Mouse (Mus musculus) frontal cortex, postnatal 36 days (tissue): ENCODE measurements around the gene Fmo4.
A peak's percentile ranks its signal among the peaks of the same experiment; 100 is the strongest.

Experiments used
- DNase-seq, 2 experiments: peaks; one replicate each; pipeline ENCODE4 v3.0.0; 2022; ENCODE audit warnings: low spot score in 2 of 2

Fmo4 gene

GRCm38 (mm10) chr1:162813836-162814156, at the start of gene Fmo4:
Fmo4 (minus strand) TSS chr1:162813972.
- DNase-seq = peak in 1 of 2 experiments; percentile 21

GRCm38 (mm10) chr1:162862328-162862727, 48.6 kb upstream of the Fmo4 start:
- DNase-seq = no peak

DNA sequence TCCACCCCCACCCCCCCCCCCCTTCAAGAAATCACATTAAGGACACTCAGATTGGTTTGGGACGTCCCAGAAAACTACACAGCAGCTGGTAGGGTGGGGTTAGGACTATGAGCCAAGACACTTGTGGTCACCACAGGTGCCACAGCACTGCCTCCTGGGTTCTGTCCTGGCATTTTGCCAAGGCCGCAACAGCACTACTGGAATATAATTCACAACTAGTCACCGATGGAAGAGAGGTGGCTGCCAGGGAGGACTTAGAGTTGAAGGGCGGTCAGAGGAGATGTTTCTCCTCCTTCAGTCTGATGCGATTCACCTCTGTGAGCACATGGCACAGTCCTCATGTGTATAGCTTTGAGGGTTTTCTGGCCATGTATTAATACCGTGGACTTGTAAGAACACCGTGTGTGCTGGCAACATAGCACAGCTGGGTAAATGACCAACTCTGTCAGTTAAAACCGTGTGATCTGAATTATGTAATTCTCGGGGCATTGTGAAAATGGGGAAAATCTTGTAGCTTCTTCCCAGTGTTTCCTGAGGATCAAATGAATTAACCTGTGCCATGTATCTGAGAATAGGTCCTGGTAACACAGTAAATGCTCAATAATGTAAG, 46.3 kb upstream of the Fmo4 start:
- DNase-seq = no peak

GRCm38 (mm10) chr1:162859545-162859976, 45.8 kb upstream of the Fmo4 start:
- no peak for DNase-seq

DNA sequence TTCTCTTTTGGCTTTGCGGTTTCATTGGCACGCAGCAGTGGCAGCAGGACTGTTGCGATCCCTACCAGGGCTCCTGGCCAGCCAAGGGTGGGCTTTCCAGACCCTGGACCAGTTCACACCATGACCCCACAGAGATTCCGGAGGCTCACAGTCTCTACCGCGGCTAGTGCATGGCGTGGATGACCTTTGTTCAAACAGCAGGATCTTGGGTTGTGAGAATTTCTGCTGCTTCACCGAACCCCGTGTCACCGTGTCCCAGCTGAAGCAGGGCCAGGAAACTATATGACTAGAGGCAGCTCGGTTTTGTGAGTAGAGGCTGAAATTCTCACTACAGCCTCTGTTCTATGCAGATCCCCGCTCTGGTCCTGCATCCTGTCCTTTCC, 45.0 kb upstream of the Fmo4 start:
- no peak for DNase-seq

DNA sequence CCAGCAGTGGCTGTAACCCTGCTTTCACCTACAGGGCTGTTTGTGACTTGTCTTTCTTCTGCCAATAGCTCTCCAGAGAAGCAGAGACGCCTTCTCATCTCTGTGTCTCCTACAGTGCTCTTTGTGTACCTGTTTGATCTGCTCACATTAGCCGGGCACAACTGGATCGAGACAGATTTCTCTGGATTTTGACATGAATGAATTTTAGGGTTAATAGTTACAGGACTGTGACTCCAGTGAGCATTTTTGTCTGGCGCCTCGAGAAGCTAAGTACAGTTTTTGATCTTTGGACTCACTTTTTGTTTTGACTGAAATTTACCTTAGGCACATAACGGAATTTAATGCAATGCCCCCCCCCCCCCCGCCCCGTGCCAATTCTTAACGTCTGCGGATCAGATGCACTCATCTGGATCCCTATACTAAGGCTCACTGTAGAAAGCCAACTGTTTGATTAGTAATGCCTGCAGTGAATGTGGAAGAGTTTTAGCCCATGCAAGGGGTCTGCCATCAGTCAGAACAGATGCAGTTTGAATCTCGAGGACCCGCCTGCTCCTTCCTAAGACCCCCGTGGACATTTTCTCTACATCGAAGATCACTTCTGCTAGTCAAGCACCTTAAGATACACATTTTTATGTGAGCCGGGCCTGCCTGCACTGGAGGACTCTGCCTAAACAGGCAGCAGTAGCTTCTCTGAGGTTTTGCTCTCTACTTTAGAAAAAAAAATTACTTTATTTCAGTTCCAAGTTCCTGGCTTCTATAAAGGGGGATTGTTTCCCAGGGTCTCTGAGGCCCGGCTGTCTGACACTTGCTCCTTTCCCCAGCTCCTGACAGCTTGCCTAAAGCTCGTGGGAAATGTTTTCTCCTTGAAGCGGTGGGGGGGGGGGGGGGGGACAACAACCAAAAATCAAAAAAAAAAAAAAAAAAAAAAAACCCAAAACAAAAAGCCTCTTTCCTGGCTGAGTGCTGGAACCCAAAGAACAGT, 44.3 kb upstream of the Fmo4 start:
- no peak for DNase-seq

- DNase-seq = no peak
These were observed 40.2 kb upstream of the Fmo4 start for GRCm38 (mm10) chr1:162853812-162854482.

- DNase-seq = no peak
These were observed 33.8 kb upstream of the Fmo4 start for GRCm38 (mm10) chr1:162847554-162847953.

GRCm38 (mm10) chr1:162840211-162840610, 26.4 kb upstream of the Fmo4 start:
- no peak for DNase-seq

- DNase-seq = no peak
These were observed 25.2 kb upstream of the Fmo4 start for GRCm38 (mm10) chr1:162838976-162839375.

- DNase-seq = no peak
These were observed 20.6 kb upstream of the Fmo4 start for GRCm38 (mm10) chr1:162834342-162834741.

DNA sequence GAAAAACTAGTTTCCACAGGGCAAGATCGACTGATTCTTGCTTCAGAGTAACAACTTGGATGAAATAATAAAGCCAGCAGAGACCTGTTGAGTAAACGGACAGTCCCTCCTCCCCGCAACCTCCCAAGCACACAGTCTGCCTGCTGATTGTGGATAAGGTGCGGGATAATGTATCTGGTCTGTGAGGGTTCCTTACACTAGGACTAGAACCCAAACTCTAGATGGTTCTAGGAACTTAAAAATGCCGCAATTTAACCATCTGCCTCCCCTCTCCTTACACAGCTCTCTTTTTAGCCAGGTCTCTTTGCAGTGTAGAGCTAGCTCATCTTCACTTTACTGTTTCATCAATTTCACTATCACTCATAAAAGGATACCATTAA, 18.8 kb upstream of the Fmo4 start:
- DNase-seq = no peak

DNA sequence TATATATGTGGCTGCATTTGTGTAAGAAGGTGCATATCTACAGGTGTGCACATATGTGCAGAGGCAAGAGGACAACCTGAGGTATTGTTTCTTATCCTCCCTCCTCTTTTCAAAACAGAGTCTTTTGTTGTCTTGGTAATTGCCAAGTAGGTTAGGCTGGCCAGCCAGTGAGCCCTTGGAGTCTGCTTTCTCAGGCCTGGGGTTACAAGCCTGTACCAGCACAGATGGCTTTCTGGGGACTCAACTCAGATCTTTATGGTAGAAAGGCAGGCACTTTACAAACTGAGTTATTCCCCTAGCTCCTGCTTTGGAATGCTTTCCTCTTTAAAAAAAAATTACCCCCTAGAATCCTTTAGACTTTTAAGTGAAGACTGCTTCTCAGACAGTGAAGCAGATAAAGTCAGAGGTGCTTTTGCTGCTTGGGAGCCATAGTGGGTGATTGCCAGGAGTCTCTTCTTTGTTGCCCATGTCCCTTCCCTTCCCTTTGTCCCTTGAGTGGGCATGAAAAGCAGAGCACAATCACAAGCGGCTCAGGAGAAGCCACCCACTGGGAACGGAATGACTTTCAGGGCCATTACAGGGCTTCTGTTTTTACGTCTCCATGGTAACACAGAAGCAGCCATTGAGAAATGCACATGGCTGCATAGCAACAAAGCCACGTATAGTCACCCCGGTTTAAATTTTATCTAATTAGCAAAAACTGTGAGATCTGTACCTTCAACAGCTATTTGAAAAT, 18.2 kb upstream of the Fmo4 start:
- DNase-seq = no peak

- DNase-seq = peak; percentile 3 to 25
These were observed 5.5 kb upstream of the Fmo4 start for GRCm38 (mm10) chr1:162819280-162819679.

DNA sequence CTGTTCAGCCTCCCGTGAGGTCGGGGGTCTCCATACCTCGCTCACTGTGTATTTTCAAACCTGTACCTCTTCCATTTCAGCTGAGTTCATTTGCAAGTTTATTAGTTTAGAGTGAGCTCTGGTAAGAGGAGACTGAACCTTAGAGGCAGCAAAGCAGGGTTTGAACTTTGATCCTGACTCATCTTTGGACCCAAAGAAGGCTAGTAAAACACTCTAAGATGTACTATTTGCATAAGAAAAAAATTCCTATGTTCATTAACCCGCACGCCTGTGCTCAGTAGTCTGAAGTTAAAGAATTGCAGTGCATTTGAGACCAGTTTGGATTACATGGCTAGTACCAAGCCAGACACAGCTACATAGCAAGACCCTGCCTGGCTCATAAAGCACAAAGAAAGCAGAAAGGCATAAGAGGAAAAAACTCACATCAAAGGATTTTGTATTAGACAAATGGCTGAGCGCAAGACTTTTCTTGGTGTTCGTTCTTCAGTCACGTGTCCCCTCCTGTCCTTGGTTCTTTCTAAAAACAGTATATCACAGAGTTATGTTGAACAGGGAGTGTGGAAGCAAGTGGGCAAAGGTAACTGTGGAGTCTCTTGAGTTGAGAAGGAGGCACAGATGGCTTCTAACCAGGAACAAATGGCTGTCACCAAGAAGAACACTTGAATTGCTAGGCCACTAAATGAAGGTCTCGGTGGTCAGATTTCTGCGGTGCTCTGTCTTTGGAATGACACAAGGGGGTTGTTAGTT, 1.8 kb upstream of the Fmo4 start:
- no peak for DNase-seq

DNA sequence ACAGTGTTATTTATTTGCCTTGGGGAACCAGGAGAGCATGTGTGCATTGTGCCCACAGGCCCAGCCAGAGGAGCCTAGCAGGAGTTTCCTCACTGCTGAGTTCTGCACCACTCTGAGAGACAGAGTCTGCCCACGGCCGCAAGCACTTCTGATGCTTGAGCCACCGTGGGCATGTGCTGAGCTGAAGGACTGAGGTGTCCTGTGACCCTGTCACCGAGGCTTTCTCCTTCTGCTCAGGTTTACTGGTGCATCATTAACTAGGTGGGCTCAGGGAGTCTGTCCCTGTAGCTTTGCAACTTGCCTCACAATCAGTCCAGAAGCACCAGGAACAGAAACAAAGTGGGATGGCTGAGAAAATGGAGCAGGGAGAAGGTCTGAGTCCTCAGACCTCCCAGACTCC, 1.2 kb upstream of the Fmo4 start:
- DNase-seq = no peak

DNA sequence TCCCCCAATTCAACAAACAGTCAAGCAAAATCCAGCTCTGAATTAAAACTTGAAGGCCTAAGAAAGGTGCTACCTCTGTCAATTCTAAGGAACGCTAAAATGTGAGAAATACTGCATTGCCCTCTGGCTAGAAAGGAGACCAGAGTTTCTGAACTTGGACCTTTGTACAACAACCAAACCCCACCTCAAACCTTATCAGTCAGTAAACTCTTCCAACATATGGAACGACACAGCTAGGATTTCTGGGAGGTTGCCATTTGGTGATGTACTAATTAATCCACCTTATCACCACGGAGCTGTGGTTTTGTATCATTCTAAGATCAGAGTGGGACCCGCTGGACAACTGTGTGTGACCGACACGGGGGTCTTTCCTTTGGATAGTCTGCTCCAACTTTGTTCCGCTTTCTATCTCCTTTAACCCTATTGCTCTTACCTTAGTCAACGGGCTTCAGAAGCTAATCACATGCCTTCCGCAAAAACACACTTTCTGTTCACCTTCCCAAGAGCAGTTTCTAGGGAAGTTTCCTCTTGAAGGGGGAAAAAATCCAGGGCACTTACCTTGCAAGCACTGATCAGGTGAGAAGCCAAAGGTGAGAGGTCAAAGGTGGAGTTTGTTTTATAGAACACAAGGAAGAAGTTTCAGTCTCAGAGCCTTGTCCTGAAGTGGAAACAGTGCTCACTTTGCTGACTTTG, 483 bp downstream of the Fmo4 start:
- no peak for DNase-seq

- DNase-seq = no peak
These were observed 5.2 kb downstream of the Fmo4 start for GRCm38 (mm10) chr1:162808541-162808940.

- DNase-seq = no peak
These were observed 6.3 kb downstream of the Fmo4 start for GRCm38 (mm10) chr1:162807441-162807840.

- no peak for DNase-seq
These were observed 8.8 kb downstream of the Fmo4 start for GRCm38 (mm10) chr1:162805011-162805410.

GRCm38 (mm10) chr1:162796441-162796840, 17.3 kb downstream of the Fmo4 start:
- DNase-seq = no peak
